Mouse (Mus musculus) forebrain, postnatal 0 days (tissue): ENCODE results near the gene Gm49325. TPM values are rescaled to one million over a fixed set of nuclear protein-coding genes. Genes with fewer than 3 reads are reported as not detected.

ENCODE experiments used
- ATAC-seq: fragments of 200-750 bp; cut with Nextera tagmentation; 2 replicates; pipeline ENCODE4 v1.8.0; 2017; ENCODE audit warnings: mild to moderate bottlenecking, moderate library complexity
- DNase-seq: peaks from one replicate; pipeline ENCODE4 v3.0.0-alpha.2; 2015
- H3K27ac ChIP-seq: fragments of 300-500 bp; sonication (generic); 2 replicates; pipeline ENCODE4 v1.5.1; 2014; ENCODE audit warnings: low read depth, mild to moderate bottlenecking, antibody characterized with exemption, low read length, moderate library complexity, mixed read lengths
- H3K27me3 ChIP-seq: fragments of 300-500 bp; sonication (generic); 2 replicates; pipeline ENCODE4 v1.6.1; 2014; ENCODE audit warnings: mild to moderate bottlenecking, low read length, mixed read lengths; ENCODE audit not compliant: insufficient read depth
- H3K36me3 ChIP-seq: fragments of 300-500 bp; sonication (generic); 2 replicates; pipeline ENCODE4 v1.6.1; 2014; ENCODE audit warnings: mild to moderate bottlenecking, moderate library complexity; ENCODE audit not compliant: insufficient read depth
- H3K4me1 ChIP-seq: fragments of 300-500 bp; sonication (generic); 2 replicates; pipeline ENCODE4 v1.6.1; 2014; ENCODE audit warnings: antibody characterized with exemption; ENCODE audit not compliant: insufficient read depth
- H3K4me2 ChIP-seq: fragments of 300-500 bp; sonication (generic); 2 replicates; pipeline ENCODE4 v1.6.1; 2014; ENCODE audit warnings: low read depth, mild to moderate bottlenecking, moderate library complexity
- H3K4me3 ChIP-seq: fragments of 300-500 bp; sonication (generic); 2 replicates; pipeline ENCODE4 v1.5.1; 2014; ENCODE audit warnings: low read depth, low read length, mixed read lengths
- H3K9ac ChIP-seq: fragments of 300-500 bp; sonication (generic); 2 replicates; pipeline ENCODE4 v1.6.1; 2014; ENCODE audit warnings: mild to moderate bottlenecking
- H3K9me3 ChIP-seq: fragments of 300-500 bp; sonication (generic); 2 replicates; pipeline ENCODE4 v1.6.1; 2016; ENCODE audit warnings: low read length
- CTCF ChIP-seq: sonication (generic); IDR thresholded peaks from 2 replicates; pipeline ENCODE4 v1.5.1; 2016; ENCODE audit warnings: antibody characterized with exemption, control low read depth, low read depth
- WGBS: fragments of 180-500 bp; shearing (Covaris S2); extraction: QIAGEN DNeasy Blood & Tissue Kit; methylation state at CpG from one replicate; pipeline ENCODE4 v1.1.7; 2014; 5-methylcytosine and 5-hydroxymethylcytosine counted together
- polyA plus RNA-seq: library from polyadenylated mRNA; unstranded; fragments of >200 nt; fragmentation: Nextera tagmentation; extraction: Ambion mirVana; gene quantifications from 2 replicates; pipeline ENCODE4 v1.2.1, GENCODE M21; 2015
- total RNA-seq: library from RNA; depleted of rRNA; stranded (reverse); fragments of >200 nt; gene quantifications from 2 replicates; pipeline ENCODE4 v1.2.3, GENCODE M21; 2014; rRNA removed

Gm49325 gene
- not detected in 2 replicates for total RNA-seq
- polyA plus RNA-seq: 27.7 and 33.6 TPM in 2 replicates

DNA sequence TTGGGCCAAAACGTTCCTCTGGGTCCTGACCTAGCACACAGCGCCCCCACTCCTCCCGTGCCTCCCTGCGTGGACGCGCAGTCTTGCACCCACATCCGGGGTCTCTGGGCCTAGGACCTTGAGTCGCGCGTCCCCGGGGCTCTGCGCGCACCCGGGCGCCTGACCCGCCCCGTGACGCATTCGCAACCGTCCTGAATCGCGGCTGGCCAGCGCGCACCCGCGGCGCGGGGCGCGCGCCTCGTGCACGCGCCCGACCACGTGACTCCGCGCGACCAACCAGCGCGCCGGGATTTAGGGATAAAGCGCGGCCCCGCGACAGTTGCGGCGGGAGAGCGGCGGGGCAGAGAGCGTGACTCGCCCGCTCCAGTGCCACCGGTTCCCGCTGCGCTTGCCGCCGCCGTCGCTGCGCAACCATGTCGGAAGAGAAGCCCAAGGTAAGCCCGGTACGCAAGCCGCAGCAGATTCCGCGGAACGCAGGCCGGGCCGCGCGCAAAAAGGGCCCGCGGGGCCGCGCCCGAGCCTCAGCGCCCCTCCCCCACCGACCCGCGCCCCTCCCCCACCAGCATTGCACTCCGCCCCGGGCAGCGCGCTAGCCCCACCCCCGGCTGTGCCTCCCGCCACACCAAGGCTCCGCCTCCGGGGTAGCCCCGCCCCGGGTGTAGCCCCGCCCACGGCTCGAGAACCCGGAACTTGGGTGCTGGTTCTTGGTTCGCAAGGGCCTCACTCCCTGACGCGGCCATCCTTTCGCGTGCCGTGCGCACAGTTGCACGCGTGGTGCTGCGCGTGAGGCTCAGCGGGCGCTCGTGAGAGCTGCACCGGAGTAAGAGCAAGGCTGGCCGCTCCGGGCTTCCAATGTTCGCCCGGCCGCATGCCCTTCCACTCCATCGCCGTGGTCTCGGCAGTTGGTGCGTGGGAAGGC, at the start of gene Gm49325, which contains the start of gene Sumo3:
TSS of gene Gm49325 (plus strand) at position 290 of the 919 bp plus-strand sequence.
TSS of gene Sumo3 (plus strand) at position 190 of the 919 bp plus-strand sequence.
- 2% methylated on average over 119 of the region's 119 CpGs for WGBS
- peak; percentile 90 for ATAC-seq
- H3K27me3 ChIP-seq: no peaks in the 10 kb centered on the region
- H3K4me1 ChIP-seq: peaks cover 8% of the 10 kb centered on the region; the same call in 1 of the 2 replicates
- H3K4me3 ChIP-seq: peak within 1 kb of the TSS; percentile 55
- H3K4me2 ChIP-seq: peak within 1 kb of the TSS; percentile 87
- peak; percentile 95 for DNase-seq
- peak; percentile 36; the same call in 1 of the 2 replicates for TF ChIP-seq CTCF
- H3K9me3 ChIP-seq: no peaks in the 10 kb centered on the region
- H3K36me3 ChIP-seq: peaks cover 10% of the 10 kb centered on the region
- peak within 1 kb of the TSS; percentile 81 for H3K9ac ChIP-seq
- peak within 1 kb of the TSS; percentile 96 for H3K27ac ChIP-seq

DNA sequence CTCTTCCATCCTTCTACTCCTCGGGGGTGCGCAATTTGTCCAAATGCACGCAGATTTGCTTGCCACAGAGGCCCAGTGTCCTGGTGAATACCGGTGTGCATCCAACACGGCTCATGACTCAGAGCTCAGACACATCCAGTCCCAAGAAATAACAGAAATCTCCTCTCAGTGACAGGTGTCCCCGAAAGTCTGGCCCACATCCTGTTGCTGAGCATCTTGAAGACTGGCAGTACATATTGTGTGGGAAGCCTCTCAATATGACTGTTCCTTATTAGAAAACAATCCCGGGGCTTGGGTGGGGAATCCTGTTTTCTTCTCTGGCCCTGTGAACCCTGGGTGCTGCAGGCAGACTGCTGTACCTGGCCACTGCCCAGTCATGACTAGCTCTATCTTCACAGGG, 49.4 kb upstream of the Gm49325 start:
- DNase-seq: no peak

DNA sequence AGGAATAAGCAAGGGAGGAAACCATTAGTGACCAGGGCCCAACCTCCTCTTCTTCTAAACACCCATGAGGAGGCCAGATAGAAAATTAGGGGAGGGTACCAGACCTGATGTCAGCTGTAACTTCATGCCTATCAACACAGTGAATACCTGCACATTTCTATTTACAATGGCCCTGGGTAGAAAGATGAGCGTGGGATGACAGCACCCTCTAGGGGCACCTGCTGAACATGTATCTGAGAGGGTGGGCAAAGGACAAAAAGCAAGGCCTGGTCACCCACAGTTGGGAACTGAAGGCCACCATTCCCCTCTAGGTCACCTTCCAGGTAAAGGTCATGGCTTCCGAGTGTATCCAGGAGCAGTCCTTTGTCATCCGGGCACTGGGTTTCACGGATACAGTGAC, 48.4 kb upstream of the Gm49325 start:
- 83% methylated on average over 4 of the region's 4 CpGs for WGBS
- Histone ChIP-seq H3K4me2 (no peak overlapping the region), H3K36me3 (no peaks in the 10 kb centered on the region), H3K27me3 (no peaks in the 10 kb centered on the region), H3K4me3 (no peak overlapping the region), H3K9me3 (no peaks in the 10 kb centered on the region), H3K27ac (no peak overlapping the region), H3K9ac (no peak overlapping the region), H3K4me1 (no peaks in the 10 kb centered on the region)
- peak; percentile 34; the same call in 1 of the 2 replicates for TF ChIP-seq CTCF
- ATAC-seq: no peak
- no peak for DNase-seq

More for the DNA sequence above, 49.4 kb upstream of the Gm49325 start:
- WGBS: 91% methylated on average over 7 of the region's 7 CpGs
- Histone ChIP-seq H3K36me3 (no peaks in the 10 kb centered on the region), H3K9me3 (no peaks in the 10 kb centered on the region), H3K9ac (no peak overlapping the region), H3K4me2 (no peak overlapping the region), H3K4me1 (no peaks in the 10 kb centered on the region), H3K27ac (no peak overlapping the region), H3K27me3 (no peaks in the 10 kb centered on the region), H3K4me3 (no peak overlapping the region)
- no peak for ATAC-seq
- no peak for TF ChIP-seq CTCF

DNA sequence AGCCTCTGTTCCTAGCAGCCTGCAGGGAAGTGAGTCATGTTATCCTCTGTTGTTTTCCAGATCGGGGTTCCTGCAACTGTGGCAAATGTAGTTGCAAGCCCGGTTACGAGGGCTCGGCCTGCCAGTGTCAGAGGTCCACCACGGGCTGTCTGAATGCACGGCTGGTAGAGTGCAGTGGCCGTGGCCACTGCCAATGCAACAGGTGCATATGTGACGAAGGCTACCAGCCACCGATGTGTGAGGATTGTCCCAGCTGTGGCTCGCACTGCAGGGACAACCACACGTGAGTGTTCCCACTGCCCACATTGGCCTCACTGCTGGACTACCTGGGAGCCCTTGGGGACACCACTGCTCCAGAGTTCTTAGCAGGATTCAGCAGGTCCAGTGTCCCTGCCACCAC, 45.9 kb upstream of the Gm49325 start:
- no peak for TF ChIP-seq CTCF
- no peak overlapping the region for H3K27ac ChIP-seq
- WGBS: 87% methylated on average over 11 of the region's 11 CpGs
- ATAC-seq: no peak
- H3K9ac ChIP-seq: no peak overlapping the region
- no peaks in the 10 kb centered on the region for H3K9me3 ChIP-seq
- no peak overlapping the region for H3K4me2 ChIP-seq
- no peak overlapping the region for H3K4me3 ChIP-seq
- no peak for DNase-seq
- no peaks in the 10 kb centered on the region for H3K36me3 ChIP-seq
- no peaks in the 10 kb centered on the region for H3K27me3 ChIP-seq
- H3K4me1 ChIP-seq: no peaks in the 10 kb centered on the region

DNA sequence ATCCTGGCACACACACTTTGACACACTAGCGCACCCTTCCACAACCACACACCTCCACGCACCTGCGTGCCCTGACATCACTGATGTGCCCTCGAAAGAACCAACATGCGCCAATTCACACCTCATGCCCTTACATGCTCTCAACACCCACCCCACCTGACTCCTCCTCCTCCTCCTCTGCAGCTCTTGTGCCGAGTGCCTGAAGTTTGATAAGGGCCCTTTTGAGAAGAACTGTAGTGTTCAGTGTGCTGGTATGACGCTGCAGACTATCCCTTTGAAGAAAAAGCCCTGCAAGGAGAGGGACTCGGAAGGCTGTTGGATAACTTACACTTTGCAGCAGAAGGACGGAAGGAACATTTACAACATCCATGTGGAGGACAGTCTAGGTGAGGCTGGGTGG, 45.2 kb upstream of the Gm49325 start:
- no peak for DNase-seq
- no peak for TF ChIP-seq CTCF
- 91% methylated on average over 9 of the region's 9 CpGs for WGBS
- Histone ChIP-seq H3K9ac (no peak overlapping the region), H3K36me3 (no peaks in the 10 kb centered on the region), H3K4me2 (no peak overlapping the region), H3K27me3 (no peaks in the 10 kb centered on the region), H3K4me3 (no peak overlapping the region), H3K4me1 (no peaks in the 10 kb centered on the region), H3K9me3 (no peaks in the 10 kb centered on the region), H3K27ac (no peak overlapping the region)
- ATAC-seq: no peak

DNA sequence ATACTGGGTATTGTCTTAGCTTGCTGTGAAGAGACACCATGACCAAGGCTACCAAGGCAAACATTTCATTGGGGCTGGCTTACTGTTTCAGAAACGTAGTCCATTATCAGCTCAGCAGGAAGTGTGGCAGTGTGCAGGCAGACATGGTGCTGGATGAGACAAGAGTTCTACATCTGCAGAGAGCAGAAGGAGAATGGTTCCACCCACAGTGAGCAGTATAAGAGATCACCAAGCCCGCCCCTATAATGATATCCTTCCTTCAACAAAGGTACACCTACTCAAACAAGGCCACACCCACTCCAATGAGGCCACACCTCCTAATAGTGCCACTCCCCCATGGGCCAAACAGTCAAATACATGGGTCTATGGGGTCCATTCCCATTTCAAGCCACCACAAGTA, 44.5 kb upstream of the Gm49325 start:
- ATAC-seq: no peak
- WGBS: 62% methylated on average over 2 of the region's 2 CpGs
- no peak overlapping the region for H3K27ac ChIP-seq

DNA sequence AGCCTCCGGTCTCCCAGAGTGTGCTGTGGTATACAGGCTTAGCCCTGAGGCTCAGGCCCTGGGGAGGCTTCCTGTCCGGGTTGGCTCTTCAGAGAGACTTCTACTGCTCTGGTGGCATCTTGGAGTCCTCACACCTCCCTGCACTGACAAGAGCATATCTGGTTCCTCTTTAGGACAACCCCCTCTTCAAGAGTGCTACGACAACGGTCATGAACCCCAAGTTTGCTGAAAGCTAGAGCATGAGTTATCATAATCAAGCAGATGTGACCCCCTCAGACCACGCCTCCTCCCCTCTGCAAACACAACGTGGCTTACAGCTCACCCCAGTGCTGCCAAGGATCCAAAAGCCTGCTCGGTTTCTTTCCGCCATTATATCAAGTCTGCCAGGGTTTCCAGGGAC, 41.0 kb upstream of the Gm49325 start:
- Histone ChIP-seq H3K36me3 (no peaks in the 10 kb centered on the region), H3K9me3 (no peaks in the 10 kb centered on the region), H3K4me1 (no peaks in the 10 kb centered on the region), H3K4me3 (no peak overlapping the region), H3K27me3 (no peaks in the 10 kb centered on the region), H3K27ac (no peak overlapping the region), H3K4me2 (no peak overlapping the region), H3K9ac (no peak overlapping the region)
- DNase-seq (no peak), ATAC-seq (no peak)
- no peak for TF ChIP-seq CTCF
- 82% methylated on average over 8 of the region's 8 CpGs for WGBS

More for the DNA sequence above, 44.5 kb upstream of the Gm49325 start:
- H3K9ac ChIP-seq: no peak overlapping the region
- no peak for DNase-seq
- no peaks in the 10 kb centered on the region for H3K9me3 ChIP-seq
- no peak overlapping the region for H3K4me2 ChIP-seq
- no peaks in the 10 kb centered on the region for H3K27me3 ChIP-seq
- no peak for TF ChIP-seq CTCF
- H3K36me3 ChIP-seq: no peaks in the 10 kb centered on the region
- H3K4me1 ChIP-seq: no peaks in the 10 kb centered on the region
- H3K4me3 ChIP-seq: no peak overlapping the region
